Mouse (Mus musculus) limb, embryonic 12.5 days (tissue): ENCODE data around the gene Fastkd1. TPM values are rescaled to one million over a fixed set of nuclear protein-coding genes. Genes with fewer than 3 reads are reported as not detected.
"Not testable (repeated sequence)": the region's sequence is repeated elsewhere in the genome, so short reads cannot be mapped to it uniquely, and the experiment has no call there.

Source experiments
- ATAC-seq: fragments of 200-750 bp; cut with Nextera tagmentation; 2 replicates; pipeline ENCODE4 v1.8.0; 2017; ENCODE audit warnings: low read depth, moderate TSS enrichment; ENCODE audit not compliant: insufficient number of reproducible peaks, insufficient read depth, low FRiP score, low TSS enrichment
- H3K27ac ChIP-seq: fragments of 300-500 bp; sonication (generic); 2 replicates; pipeline ENCODE4 v1.5.1; 2016; ENCODE audit warnings: mild to moderate bottlenecking, moderate library complexity
- H3K27me3 ChIP-seq: fragments of 300-500 bp; sonication (generic); 2 replicates; pipeline ENCODE4 v1.6.1; 2016; ENCODE audit warnings: mild to moderate bottlenecking, moderate library complexity
- H3K36me3 ChIP-seq: fragments of 300-500 bp; sonication (generic); 2 replicates; pipeline ENCODE4 v1.6.1; 2016; ENCODE audit warnings: mild to moderate bottlenecking, moderate library complexity
- H3K4me1 ChIP-seq: fragments of 300-500 bp; sonication (generic); replicated peaks from 2 replicates; pipeline ENCODE4 v1.6.1; 2016
- H3K4me2 ChIP-seq: fragments of 300-500 bp; sonication (generic); 2 replicates; pipeline ENCODE4 v1.6.1; 2016; ENCODE audit warnings: mild to moderate bottlenecking, moderate library complexity
- H3K4me3 ChIP-seq: fragments of 300-500 bp; sonication (generic); replicated peaks from 2 replicates; pipeline ENCODE4 v1.5.1; 2016; ENCODE audit warnings: mild to moderate bottlenecking
- H3K9ac ChIP-seq: fragments of 300-500 bp; sonication (generic); replicated peaks from 2 replicates; pipeline ENCODE4 v1.6.1; 2016; ENCODE audit warnings: mild to moderate bottlenecking, moderate library complexity
- H3K9me3 ChIP-seq: fragments of 300-500 bp; sonication (generic); 2 replicates; pipeline ENCODE4 v1.6.1; 2016; ENCODE audit warnings: mild to moderate bottlenecking, moderate library complexity
- WGBS: fragments of 180-500 bp; shearing (Covaris S2); methylation state at CpG from one replicate; pipeline ENCODE4 v1.1.7; 2016; 5-methylcytosine and 5-hydroxymethylcytosine counted together
- polyA plus RNA-seq: library from polyadenylated mRNA; unstranded; fragments of >200 nt; fragmentation: Nextera tagmentation; extraction: Ambion mirVana; gene quantifications from 2 replicates; pipeline ENCODE4 v1.2.1, GENCODE M21; 2016

Fastkd1 gene
- polyA plus RNA-seq, 1 experiment from 2014 or later = 12.1 TPM

DNA sequence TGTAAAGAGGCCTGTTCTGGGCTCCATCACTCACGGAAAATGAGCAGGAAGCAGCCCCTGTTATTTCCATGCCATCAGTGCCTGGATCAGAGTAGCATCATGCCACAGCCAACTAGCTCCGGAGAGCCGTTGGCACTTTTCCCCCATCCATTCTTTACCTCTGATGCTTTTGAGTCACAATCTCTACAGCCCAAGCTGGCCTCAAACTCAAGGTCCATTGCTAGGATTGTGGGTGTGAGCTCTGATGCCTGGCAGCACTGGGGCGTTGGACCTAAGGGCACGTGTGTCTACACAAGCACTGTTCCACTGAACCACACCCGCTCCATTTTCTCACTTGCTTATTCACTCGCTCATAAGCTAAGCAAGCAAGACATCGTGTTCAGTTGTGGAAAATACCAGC, 12.9 kb downstream of the Fastkd1 start:
- no peak overlapping the region for H3K27ac ChIP-seq
- H3K4me3 ChIP-seq = no peak overlapping the region
- no peak overlapping the region for H3K9ac ChIP-seq
- H3K4me2 ChIP-seq = no peak overlapping the region
- WGBS = 94% methylated on average over 8 of the region's 8 CpGs
- H3K36me3 ChIP-seq = peaks cover 49% of the 10 kb centered on the region
- ATAC-seq = no peak
- no peaks in the 10 kb centered on the region for H3K27me3 ChIP-seq
- no peaks in the 10 kb centered on the region for H3K9me3 ChIP-seq
- H3K4me1 ChIP-seq = no peaks in the 10 kb centered on the region

DNA sequence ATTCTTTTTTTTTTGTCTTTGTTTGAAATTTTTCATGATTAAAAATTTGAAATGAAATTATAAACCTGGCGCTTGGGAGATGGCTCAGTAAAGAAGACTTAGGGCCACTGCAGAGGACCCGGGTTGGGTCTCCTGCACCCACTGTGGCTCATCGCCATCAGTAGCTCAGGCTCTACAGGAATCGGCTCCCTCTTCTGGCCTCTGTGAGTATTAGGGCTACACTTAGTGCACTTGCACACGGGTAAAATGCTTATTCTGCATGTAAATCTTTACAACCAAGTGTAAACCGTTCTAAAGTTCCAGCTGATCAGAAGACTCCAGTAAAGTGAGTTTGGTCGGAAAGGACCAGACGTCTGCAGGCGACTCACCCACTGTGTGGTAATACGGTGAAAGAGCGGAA, 19.8 kb downstream of the Fastkd1 start:
- peaks cover 59% of the 10 kb centered on the region for H3K36me3 ChIP-seq
- no peak overlapping the region for H3K4me3 ChIP-seq
- no peak overlapping the region for H3K4me2 ChIP-seq
- WGBS = 91% methylated on average over 11 of the region's 11 CpGs
- no peak overlapping the region for H3K27ac ChIP-seq
- H3K4me1 ChIP-seq = no peaks in the 10 kb centered on the region
- H3K9me3 ChIP-seq = no peaks in the 10 kb centered on the region
- ATAC-seq = no peak
- H3K9ac ChIP-seq = no peak overlapping the region
- no peaks in the 10 kb centered on the region for H3K27me3 ChIP-seq

DNA sequence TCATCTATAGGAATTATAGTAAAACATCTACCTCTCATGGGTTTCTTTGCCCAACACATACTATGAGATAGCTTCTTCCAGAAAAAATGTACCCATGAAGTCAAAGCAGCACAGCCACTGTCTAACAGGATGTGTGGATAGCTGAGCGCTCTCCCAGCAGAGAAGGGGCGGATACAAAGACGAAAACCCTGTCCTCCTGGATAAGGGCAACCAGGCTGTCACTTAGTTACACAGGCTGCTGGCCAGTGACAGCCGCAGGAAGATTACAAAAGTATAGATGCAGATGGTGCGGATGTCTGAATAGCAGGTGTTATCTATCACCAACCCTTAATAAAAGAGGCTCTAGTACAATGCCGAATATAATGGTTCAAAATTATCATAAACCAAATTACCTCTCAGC, 22.5 kb downstream of the Fastkd1 start:
- no peak overlapping the region for H3K4me2 ChIP-seq
- H3K4me3 ChIP-seq = no peak overlapping the region
- no peak overlapping the region for H3K9ac ChIP-seq
- H3K27ac ChIP-seq = no peak overlapping the region
- H3K9me3 ChIP-seq = no peaks in the 10 kb centered on the region
- H3K4me1 ChIP-seq = no peaks in the 10 kb centered on the region
- peaks cover 61% of the 10 kb centered on the region for H3K36me3 ChIP-seq
- no peak for ATAC-seq
- no peaks in the 10 kb centered on the region for H3K27me3 ChIP-seq
- 91% methylated on average over 6 of the region's 6 CpGs for WGBS

- Histone ChIP-seq H3K9ac (no peak overlapping the region), H3K27ac (no peak overlapping the region), H3K27me3 (no peaks in the 10 kb centered on the region), H3K9me3 (no peaks in the 10 kb centered on the region), H3K4me1 (no peaks in the 10 kb centered on the region), H3K4me3 (no peak overlapping the region), H3K36me3 (peaks cover 61% of the 10 kb centered on the region), H3K4me2 (no peak overlapping the region)
- ATAC-seq = no peak
- WGBS = 85% methylated on average over 3 of the region's 3 CpGs
These were observed 23.1 kb downstream of the Fastkd1 start for GRCm38 (mm10) chr2:69690214-69690613.

DNA sequence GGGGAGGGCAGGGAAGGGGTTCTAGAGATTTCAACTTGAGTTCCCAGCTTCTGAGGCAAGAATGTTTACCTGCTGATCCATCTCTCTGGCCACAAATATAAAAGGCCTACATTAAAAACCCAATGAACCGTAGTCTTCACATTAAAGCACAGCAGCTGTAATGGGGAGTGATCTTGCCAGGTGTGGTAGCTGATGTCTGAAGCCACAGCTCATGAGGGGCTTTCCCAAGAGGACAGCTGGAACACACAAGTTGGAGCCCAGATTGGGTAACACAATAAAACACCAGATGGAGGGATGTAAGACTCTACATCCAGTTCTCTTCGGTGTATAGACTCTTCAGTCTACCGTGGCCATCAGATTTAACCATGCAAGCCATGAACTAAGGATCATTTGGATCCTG, 28.8 kb downstream of the Fastkd1 start:
- 87% methylated on average over 3 of the region's 3 CpGs for WGBS
- Histone ChIP-seq H3K4me2 (no peak overlapping the region), H3K4me1 (no peaks in the 10 kb centered on the region), H3K36me3 (peaks cover 30% of the 10 kb centered on the region), H3K4me3 (no peak overlapping the region), H3K9ac (no peak overlapping the region), H3K27me3 (no peaks in the 10 kb centered on the region), H3K9me3 (no peaks in the 10 kb centered on the region), H3K27ac (no peak overlapping the region)
- no peak for ATAC-seq

- 92% methylated on average over 13 of the region's 13 CpGs for WGBS
- peaks cover 28% of the 10 kb centered on the region for H3K36me3 ChIP-seq
- no peaks in the 10 kb centered on the region for H3K9me3 ChIP-seq
- H3K4me1 ChIP-seq = no peaks in the 10 kb centered on the region
- H3K9ac ChIP-seq = no peak overlapping the region
- no peaks in the 10 kb centered on the region for H3K27me3 ChIP-seq
- no peak overlapping the region for H3K4me2 ChIP-seq
- H3K27ac ChIP-seq = no peak overlapping the region
- H3K4me3 ChIP-seq = no peak overlapping the region
- no peak for ATAC-seq
These were observed 30.1 kb downstream of the Fastkd1 start for GRCm38 (mm10) chr2:69683036-69683805.

DNA sequence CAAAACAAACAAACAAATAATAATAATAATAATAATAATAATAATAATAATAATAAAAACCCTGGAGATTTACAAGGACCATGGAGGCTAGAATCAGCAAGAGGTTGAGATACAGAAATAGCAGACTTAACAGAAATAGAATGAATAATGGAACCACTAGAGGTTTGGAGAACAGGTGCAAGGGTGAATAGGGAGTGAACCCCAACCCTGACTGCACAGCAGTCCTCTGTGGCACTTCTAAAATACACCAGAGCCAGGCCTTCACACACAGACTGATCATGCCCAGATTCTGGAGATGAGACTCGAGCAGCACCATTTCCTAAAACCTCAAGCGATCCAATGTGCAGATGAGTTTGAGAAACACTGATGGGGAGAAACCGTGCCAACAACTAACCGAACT, 31.4 kb downstream of the Fastkd1 start:
- Histone ChIP-seq H3K9me3 (no peaks in the 10 kb centered on the region), H3K27ac (no peak overlapping the region), H3K4me1 (no peaks in the 10 kb centered on the region), H3K36me3 (peaks cover 21% of the 10 kb centered on the region), H3K4me3 (no peak overlapping the region), H3K4me2 (no peak overlapping the region), H3K27me3 (no peaks in the 10 kb centered on the region), H3K9ac (no peak overlapping the region)
- no peak for ATAC-seq
- WGBS = 88% methylated on average over 4 of the region's 4 CpGs

GRCm38 (mm10) chr2:69679990-69680389, 33.3 kb downstream of the Fastkd1 start:
- ATAC-seq = no peak
- Histone ChIP-seq H3K4me2 (no peak overlapping the region), H3K27ac (no peak overlapping the region), H3K27me3 (no peaks in the 10 kb centered on the region), H3K36me3 (peaks cover 17% of the 10 kb centered on the region; the same call in 1 of the 2 replicates), H3K9me3 (no peaks in the 10 kb centered on the region), H3K9ac (no peak overlapping the region), H3K4me1 (no peaks in the 10 kb centered on the region), H3K4me3 (no peak overlapping the region)
- WGBS = 58% methylated on average over 6 of the region's 6 CpGs

DNA sequence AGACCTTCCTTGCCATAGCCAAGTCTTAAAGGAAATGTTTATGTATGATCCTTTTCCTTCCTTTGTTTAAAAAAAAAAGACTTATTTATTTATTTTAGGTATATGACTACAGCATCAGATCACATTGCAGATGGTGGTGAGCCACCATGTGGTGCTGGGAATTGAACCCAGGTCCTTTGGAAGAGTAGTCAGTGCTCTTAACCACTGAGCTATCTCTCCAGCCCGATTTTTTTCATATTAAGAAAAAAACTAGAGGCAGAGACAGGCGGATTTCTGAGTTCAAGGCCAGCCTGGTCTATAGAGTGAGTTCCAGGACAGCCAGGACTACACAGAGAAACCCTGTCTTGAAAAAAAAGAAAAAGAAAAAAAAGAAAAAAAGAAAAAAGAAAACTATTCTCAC, 36.1 kb downstream of the Fastkd1 start:
- ATAC-seq, H3K4me3 ChIP-seq, H3K36me3 ChIP-seq, H3K4me1 ChIP-seq, H3K27me3 ChIP-seq, H3K9me3 ChIP-seq, H3K9ac ChIP-seq, H3K27ac ChIP-seq, H3K4me2 ChIP-seq: not testable (repeated sequence)
- 82% methylated on average over 2 of the region's 2 CpGs for WGBS

DNA sequence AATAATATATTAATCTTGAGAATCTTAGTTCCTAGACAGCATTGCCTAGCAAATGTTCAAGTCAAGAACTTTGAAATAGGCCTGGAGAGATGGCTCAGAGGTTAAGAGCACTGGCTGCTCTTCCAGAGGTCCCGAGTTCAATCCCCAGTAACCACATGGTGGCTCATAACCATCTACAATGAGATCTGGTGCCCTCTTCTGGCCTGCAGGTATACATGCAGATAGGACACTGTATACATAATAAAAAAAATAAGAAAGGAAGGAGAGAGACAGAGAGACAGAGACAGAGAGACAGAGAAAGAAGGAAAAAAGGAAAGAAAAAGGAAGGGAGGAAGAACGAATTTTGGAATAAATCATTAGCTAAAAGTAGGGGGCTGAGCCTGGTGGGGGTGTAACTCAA, 36.6 kb downstream of the Fastkd1 start:
- Histone ChIP-seq H3K4me1 (no peaks in the 10 kb centered on the region), H3K27me3 (no peaks in the 10 kb centered on the region), H3K27ac (no peak overlapping the region), H3K4me3 (no peak overlapping the region), H3K9ac (no peak overlapping the region), H3K36me3 (peaks cover 8% of the 10 kb centered on the region; the same call in 1 of the 2 replicates), H3K4me2 (no peak overlapping the region), H3K9me3 (no peaks in the 10 kb centered on the region)
- ATAC-seq = no peak
- 63% methylated on average over 2 of the region's 2 CpGs for WGBS

DNA sequence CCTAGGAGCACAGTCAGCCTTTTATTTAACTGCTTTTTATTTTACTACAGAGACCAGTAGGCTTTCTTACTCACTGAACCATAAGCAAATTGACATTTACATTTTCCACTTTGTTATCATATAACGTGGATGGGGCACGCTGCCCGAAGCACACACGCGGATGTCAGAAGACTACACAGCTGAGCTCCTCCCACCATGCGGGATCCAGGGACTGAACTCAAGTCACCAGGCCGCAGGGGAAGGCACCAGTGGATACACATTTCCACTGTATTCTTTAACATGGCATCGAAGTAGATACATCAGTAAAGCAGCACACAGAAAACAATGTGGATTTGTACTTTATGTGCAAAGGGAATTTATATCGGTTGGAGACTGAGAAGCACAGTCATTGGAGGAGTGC, 38.0 kb downstream of the Fastkd1 start:
- no peak for ATAC-seq
- WGBS = 95% methylated on average over 9 of the region's 9 CpGs
- no peak overlapping the region for H3K4me3 ChIP-seq

DNA sequence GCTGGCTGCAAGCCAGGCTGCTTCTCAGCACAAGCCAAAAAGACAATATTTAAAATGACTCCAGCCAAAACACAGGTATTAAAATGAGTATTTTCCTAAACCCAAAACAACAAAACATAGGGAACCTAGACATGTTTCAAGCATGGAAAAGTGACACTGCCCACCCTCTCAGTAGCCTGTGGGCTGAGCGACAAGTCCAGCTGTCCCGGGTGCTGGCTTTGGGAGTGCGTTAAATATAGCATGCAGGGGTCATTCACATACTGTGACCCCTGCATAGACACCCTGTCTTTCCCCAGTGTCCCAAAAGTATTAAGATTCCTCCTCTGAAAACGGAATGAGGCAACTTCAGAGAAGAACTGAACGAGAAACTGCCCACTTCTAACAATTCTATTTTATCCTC, 39.6 kb downstream of the Fastkd1 start:
- Histone ChIP-seq H3K9me3 (no peaks in the 10 kb centered on the region), H3K4me2 (no peak overlapping the region), H3K27ac (no peak overlapping the region), H3K4me3 (no peak overlapping the region), H3K4me1 (no peaks in the 10 kb centered on the region), H3K9ac (no peak overlapping the region), H3K36me3 (no peaks in the 10 kb centered on the region), H3K27me3 (no peaks in the 10 kb centered on the region)
- 72% methylated on average over 5 of the region's 5 CpGs for WGBS
- ATAC-seq = no peak

More for the DNA sequence above, 38.0 kb downstream of the Fastkd1 start:
- Histone ChIP-seq H3K36me3 (peaks cover 7% of the 10 kb centered on the region; the same call in 1 of the 2 replicates), H3K27ac (no peak overlapping the region), H3K27me3 (no peaks in the 10 kb centered on the region), H3K4me1 (no peaks in the 10 kb centered on the region), H3K9ac (no peak overlapping the region), H3K9me3 (no peaks in the 10 kb centered on the region), H3K4me2 (no peak overlapping the region)
